Mouse (Mus musculus): Measurements from ENCODE around the gene Fam71e2. TPM values are rescaled to one million over a fixed set of nuclear protein-coding genes. Genes with fewer than 3 reads are reported as not detected.

The Fam71e2 gene
- polyA plus RNA-seq, 1 experiment: 0.11 TPM

DNA sequence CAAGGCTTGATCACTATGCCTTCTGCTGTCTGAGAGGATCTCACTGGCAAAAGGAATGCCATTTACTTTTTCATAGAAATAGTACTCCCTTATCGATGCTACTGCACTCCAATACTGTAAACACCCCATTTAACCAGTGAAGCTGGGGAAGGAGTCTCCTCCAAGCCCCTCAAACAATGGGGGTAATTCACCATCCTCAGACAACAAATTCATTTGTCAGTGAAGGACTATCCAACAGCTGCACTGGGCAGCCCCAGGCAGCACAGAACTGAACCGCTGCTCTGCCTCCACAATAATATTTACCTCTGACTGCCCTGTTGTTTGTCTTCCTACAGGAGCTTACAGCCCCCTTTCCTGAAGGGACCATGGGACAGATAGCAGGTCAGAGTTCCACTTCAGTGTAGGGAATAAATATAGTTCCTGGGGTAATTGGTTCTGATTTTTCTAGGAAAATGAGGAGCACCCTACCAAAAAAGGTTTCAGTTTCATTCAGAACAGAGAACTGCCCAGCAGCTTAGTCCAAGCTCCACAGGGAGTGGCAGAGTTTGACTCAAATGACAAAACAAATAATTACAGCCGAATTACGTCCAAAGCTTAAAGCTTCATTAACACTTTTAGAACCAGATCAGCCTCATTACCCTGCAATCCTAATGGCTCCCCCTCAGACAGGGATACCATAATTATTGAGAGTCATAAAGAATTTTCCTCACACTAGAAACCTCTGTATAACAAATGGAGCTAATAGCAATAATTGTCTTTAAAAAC is 6.0 kb downstream of the Fam71e2 start:
- Histone ChIP-seq H3K36me3 (ENCODE audit: control insufficient read depth, insufficient read depth, low read length) (no peaks in the 10 kb centered on the region), H3K27me3 (ENCODE audit: control insufficient read depth, insufficient read depth, low read length) (no peaks in the 10 kb centered on the region), H3K4me1 (replicated peaks; ENCODE audit: control insufficient read depth, insufficient read depth, low read length) (no peaks in the 10 kb centered on the region), H3K27ac (ENCODE audit: control insufficient read depth, insufficient read depth, low read length) (no peak overlapping the region), H3K4me3 (ENCODE audit: control insufficient read depth, insufficient read depth, low read length) (no peak overlapping the region)
- 52% methylated on average over 4 of the region's 4 CpGs for WGBS
- TF ChIP-seq CTCF (IDR thresholded peaks at IDR 0.05; ENCODE audit: borderline replicate concordance, control insufficient read depth, extremely low read depth, insufficient read depth, low read length, poor library complexity) (no peak), POLR2A (IDR thresholded peaks at IDR 0.05; ENCODE audit: control insufficient read depth, extremely low read depth, insufficient read depth, low read length, poor library complexity) (no peak)
- no peak for DNase-seq

DNA sequence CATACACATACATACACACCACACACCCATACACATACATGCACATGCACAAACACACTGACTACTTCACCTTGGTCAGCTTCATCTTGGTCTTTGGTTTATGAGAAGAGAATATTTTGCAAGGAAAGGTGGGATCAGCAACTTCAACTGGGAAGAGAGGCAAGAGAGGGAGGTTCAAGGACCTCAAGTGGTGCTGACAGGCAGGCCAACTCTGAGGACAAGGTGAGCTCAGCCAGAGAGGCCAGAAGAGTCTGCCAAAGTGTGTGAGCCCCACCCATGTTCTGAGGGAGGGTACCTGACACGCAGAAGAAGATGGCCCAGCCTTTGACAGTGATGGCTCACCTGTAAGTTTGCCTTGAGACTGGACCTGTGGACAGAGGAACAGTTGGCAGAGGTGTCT is 11.4 kb downstream of the Fam71e2 start:
- Histone ChIP-seq H3K4me3 (ENCODE audit: control insufficient read depth, insufficient read depth, low read length) (no peak overlapping the region), H3K27me3 (ENCODE audit: control insufficient read depth, insufficient read depth, low read length) (no peaks in the 10 kb centered on the region), H3K36me3 (ENCODE audit: control insufficient read depth, insufficient read depth, low read length) (no peaks in the 10 kb centered on the region), H3K4me1 (replicated peaks; ENCODE audit: control insufficient read depth, insufficient read depth, low read length) (no peaks in the 10 kb centered on the region), H3K27ac (ENCODE audit: control insufficient read depth, insufficient read depth, low read length) (no peak overlapping the region)
- 61% methylated on average over 1 of the region's 1 CpGs for WGBS
- TF ChIP-seq CTCF (IDR thresholded peaks at IDR 0.05; ENCODE audit: borderline replicate concordance, control insufficient read depth, extremely low read depth, insufficient read depth, low read length, poor library complexity): no peak
- no peak for TF ChIP-seq POLR2A (IDR thresholded peaks at IDR 0.05; ENCODE audit: control insufficient read depth, extremely low read depth, insufficient read depth, low read length, poor library complexity)
- no peak for DNase-seq

- Histone ChIP-seq H3K4me1 (replicated peaks; ENCODE audit: control insufficient read depth, insufficient read depth, low read length) (peaks cover 17% of the 10 kb centered on the region), H3K27ac (ENCODE audit: control insufficient read depth, insufficient read depth, low read length) (no peak within 1 kb of the TSS; the same call in 1 of the 2 replicates), H3K27me3 (ENCODE audit: control insufficient read depth, insufficient read depth, low read length) (no peaks in the 10 kb centered on the region), H3K36me3 (ENCODE audit: control insufficient read depth, insufficient read depth, low read length) (no peaks in the 10 kb centered on the region), H3K4me3 (ENCODE audit: control insufficient read depth, insufficient read depth, low read length) (peak within 1 kb of the TSS; percentile 57)
- WGBS: 11% methylated on average over 24 of the region's 24 CpGs
- DNase-seq: peak; percentile 85
- no peak for TF ChIP-seq CTCF (IDR thresholded peaks at IDR 0.05; ENCODE audit: borderline replicate concordance, control insufficient read depth, extremely low read depth, insufficient read depth, low read length, poor library complexity)
- peak; percentile 79 for TF ChIP-seq POLR2A (IDR thresholded peaks at IDR 0.05; ENCODE audit: control insufficient read depth, extremely low read depth, insufficient read depth, low read length, poor library complexity)
Measured at GRCm38 (mm10) chr7:4752821-4753570, 18.1 kb downstream of the Fam71e2 start, which contains the start of gene Cox6b2. Gene Cox6b2, minus strand, starts transcription at chr7:4753094.

DNA sequence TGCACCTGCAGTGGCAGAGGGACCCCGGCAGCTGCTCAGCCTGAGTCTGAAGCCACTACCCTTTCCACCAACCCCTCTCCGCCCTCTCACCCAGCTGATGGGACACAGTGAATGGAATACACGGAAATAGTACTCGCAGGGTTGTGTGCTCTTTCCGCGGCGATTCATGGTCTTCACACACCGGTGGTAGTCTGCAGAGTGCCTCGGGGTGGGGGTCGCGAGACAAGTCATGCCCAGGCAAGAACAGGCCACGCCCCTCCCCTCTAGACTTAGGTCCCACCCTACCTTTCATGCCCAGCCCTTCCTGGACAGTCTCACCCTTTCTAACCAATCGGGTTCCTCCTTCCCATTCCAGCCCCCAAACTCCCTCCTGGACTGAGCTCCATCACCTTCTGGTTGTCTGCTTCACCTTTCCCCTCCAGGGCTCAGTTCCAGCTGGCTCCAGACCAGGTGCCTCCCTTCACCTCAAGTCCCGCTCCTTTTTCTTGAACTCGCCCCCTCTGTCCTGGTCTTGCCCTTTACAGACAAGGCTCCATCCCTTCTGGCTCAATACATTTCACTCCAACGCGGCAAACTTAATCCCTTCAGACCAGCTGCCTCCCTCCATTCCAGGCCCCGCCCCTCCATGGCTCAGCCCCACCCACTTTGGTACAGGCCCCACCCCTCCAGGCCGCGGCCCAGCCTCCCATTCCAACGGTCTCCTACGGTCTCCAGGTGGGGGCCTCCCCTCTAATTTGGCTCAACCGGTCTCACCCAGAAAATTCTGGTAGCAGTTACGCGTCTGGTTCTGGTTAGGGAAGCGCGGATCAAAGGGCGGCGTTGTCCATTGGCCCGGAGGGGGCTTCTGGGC is 18.9 kb downstream of the Fam71e2 start:
- Histone ChIP-seq H3K4me3 (ENCODE audit: control insufficient read depth, insufficient read depth, low read length) (peak overlapping the region; percentile 57), H3K27ac (ENCODE audit: control insufficient read depth, insufficient read depth, low read length) (no peak overlapping the region; the same call in 1 of the 2 replicates), H3K4me1 (replicated peaks; ENCODE audit: control insufficient read depth, insufficient read depth, low read length) (peaks cover 17% of the 10 kb centered on the region), H3K27me3 (ENCODE audit: control insufficient read depth, insufficient read depth, low read length) (no peaks in the 10 kb centered on the region), H3K36me3 (ENCODE audit: control insufficient read depth, insufficient read depth, low read length) (no peaks in the 10 kb centered on the region)
- peak; percentile 25 for DNase-seq
- TF ChIP-seq POLR2A (IDR thresholded peaks at IDR 0.05; ENCODE audit: control insufficient read depth, extremely low read depth, insufficient read depth, low read length, poor library complexity) (no peak), CTCF (IDR thresholded peaks at IDR 0.05; ENCODE audit: borderline replicate concordance, control insufficient read depth, extremely low read depth, insufficient read depth, low read length, poor library complexity) (no peak)
- WGBS: 3% methylated on average over 30 of the region's 30 CpGs

- TF ChIP-seq POLR2A (IDR thresholded peaks at IDR 0.05; ENCODE audit: control insufficient read depth, extremely low read depth, insufficient read depth, low read length, poor library complexity): no peak
- Histone ChIP-seq H3K27me3 (ENCODE audit: control insufficient read depth, insufficient read depth, low read length) (no peaks in the 10 kb centered on the region), H3K36me3 (ENCODE audit: control insufficient read depth, insufficient read depth, low read length) (no peaks in the 10 kb centered on the region), H3K4me1 (replicated peaks; ENCODE audit: control insufficient read depth, insufficient read depth, low read length) (peaks cover 17% of the 10 kb centered on the region), H3K27ac (ENCODE audit: control insufficient read depth, insufficient read depth, low read length) (no peak overlapping the region), H3K4me3 (ENCODE audit: control insufficient read depth, insufficient read depth, low read length) (no peak overlapping the region)
- 94% methylated on average over 2 of the region's 2 CpGs for WGBS
- no peak for DNase-seq
Measured at GRCm38 (mm10) chr7:4749169-4749568, 21.9 kb downstream of the Fam71e2 start.

- no peak for TF ChIP-seq CTCF (IDR thresholded peaks at IDR 0.05; ENCODE audit: borderline replicate concordance, control insufficient read depth, extremely low read depth, insufficient read depth, low read length, poor library complexity)
- no peak for TF ChIP-seq POLR2A (IDR thresholded peaks at IDR 0.05; ENCODE audit: control insufficient read depth, extremely low read depth, insufficient read depth, low read length, poor library complexity)
- no peak for DNase-seq
- H3K27me3 ChIP-seq (ENCODE audit: control insufficient read depth, insufficient read depth, low read length): no peaks in the 10 kb centered on the region
- WGBS: 81% methylated on average over 4 of the region's 4 CpGs
- no peak overlapping the region for H3K4me3 ChIP-seq (ENCODE audit: control insufficient read depth, insufficient read depth, low read length)
- H3K36me3 ChIP-seq (ENCODE audit: control insufficient read depth, insufficient read depth, low read length): no peaks in the 10 kb centered on the region
- H3K4me1 ChIP-seq (replicated peaks; ENCODE audit: control insufficient read depth, insufficient read depth, low read length): peaks cover 16% of the 10 kb centered on the region
- H3K27ac ChIP-seq (ENCODE audit: control insufficient read depth, insufficient read depth, low read length): no peak overlapping the region
Measured at GRCm38 (mm10) chr7:4748321-4748720, 22.8 kb downstream of the Fam71e2 start.
